Mouse (Mus musculus) neural tube, embryonic 12.5 days (tissue): ENCODE data around the gene Uggt2. TPM values are rescaled to one million over a fixed set of nuclear protein-coding genes. Genes with fewer than 3 reads are reported as not detected.
"Not testable (repeated sequence)": the region's sequence is repeated elsewhere in the genome, so short reads cannot be mapped to it uniquely, and the experiment has no call there.

Experiments
- ATAC-seq: fragments of 200-750 bp; cut with Nextera tagmentation; 2 replicates; pipeline ENCODE4 v1.8.0; 2017; ENCODE audit warnings: low read depth, mild to moderate bottlenecking, moderate TSS enrichment, moderate library complexity; ENCODE audit not compliant: low FRiP score
- H3K27ac ChIP-seq: fragments of 300-500 bp; sonication (generic); 2 replicates; pipeline ENCODE4 v1.5.1; 2016
- H3K27me3 ChIP-seq: fragments of 300-500 bp; sonication (generic); replicated peaks from 2 replicates; pipeline ENCODE4 v1.6.1; 2016; ENCODE audit warnings: mild to moderate bottlenecking
- H3K36me3 ChIP-seq: fragments of 300-500 bp; sonication (generic); 2 replicates; pipeline ENCODE4 v1.6.1; 2016; ENCODE audit warnings: mild to moderate bottlenecking
- H3K4me1 ChIP-seq: fragments of 300-500 bp; sonication (generic); 2 replicates; pipeline ENCODE4 v1.6.1; 2016
- H3K4me2 ChIP-seq: fragments of 300-500 bp; sonication (generic); replicated peaks from 2 replicates; pipeline ENCODE4 v1.6.1; 2016; ENCODE audit warnings: mild to moderate bottlenecking
- H3K4me3 ChIP-seq: fragments of 300-500 bp; sonication (generic); 2 replicates; pipeline ENCODE4 v1.5.1; 2016
- H3K9ac ChIP-seq: fragments of 300-500 bp; sonication (generic); 2 replicates; pipeline ENCODE4 v1.6.1; 2016; ENCODE audit warnings: mild to moderate bottlenecking
- H3K9me3 ChIP-seq: fragments of 300-500 bp; sonication (generic); 2 replicates; pipeline ENCODE4 v1.6.1; 2016; ENCODE audit warnings: mild to moderate bottlenecking
- WGBS: fragments of 180-500 bp; shearing (Covaris S2); methylation state at CpG from one replicate; pipeline ENCODE4 v1.1.7; 2016; 5-methylcytosine and 5-hydroxymethylcytosine counted together
- polyA plus RNA-seq: library from polyadenylated mRNA; unstranded; fragments of >200 nt; fragmentation: Nextera tagmentation; extraction: Ambion mirVana; gene quantifications from 2 replicates; pipeline ENCODE4 v1.2.1, GENCODE M21; 2016

Uggt2 gene
- polyA plus RNA-seq, 1 experiment from 2014 or later: 20.1 TPM

DNA sequence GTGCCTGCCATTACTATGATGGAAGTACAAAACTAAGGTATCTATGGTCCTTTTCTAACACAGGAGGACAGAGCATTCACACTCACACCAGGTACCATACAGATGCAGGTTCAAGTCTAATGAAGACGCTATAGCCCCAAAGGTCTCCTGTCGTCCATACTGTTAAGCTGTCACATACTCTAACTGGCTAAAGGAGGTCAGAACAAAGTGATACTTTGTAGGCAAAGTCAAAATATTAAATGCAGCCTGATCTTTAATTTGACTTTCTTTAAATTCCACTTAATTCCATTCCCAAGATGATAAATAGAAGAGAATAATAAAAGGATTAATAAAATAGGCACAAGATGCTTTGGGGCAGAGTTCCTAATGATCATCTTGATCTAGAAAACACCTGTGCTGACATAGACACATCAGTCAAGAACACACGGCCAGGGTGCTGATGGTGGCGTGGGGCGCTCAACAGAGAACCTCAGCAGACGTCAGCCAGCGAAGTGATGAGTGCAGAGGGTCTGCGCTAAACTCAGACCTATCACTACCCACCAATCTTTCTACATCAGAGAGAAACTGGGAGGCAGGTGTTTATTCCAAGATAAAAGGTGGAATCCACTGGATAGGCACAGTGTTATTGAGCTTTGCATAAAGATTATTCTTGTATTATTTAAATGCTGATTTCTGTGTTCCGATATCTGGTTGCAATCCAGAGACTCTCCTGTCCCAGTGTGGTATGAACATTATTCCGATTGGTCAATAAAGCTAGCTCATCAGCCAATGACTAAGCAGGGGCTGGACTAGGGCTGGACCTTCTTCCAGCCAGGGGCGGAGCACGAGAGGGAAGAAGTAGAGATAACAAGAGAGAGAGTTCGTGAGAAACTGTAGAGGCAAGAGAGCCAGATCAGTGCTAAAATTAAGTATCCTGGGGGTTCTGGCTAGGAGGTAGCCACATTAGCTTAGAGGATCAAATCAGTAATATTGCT, 111.4 kb downstream of the Uggt2 start:
- no peak overlapping the region for H3K9ac ChIP-seq
- H3K4me3 ChIP-seq: no peak overlapping the region
- peak; percentile 61; the same call in 1 of the 2 replicates for ATAC-seq
- peak overlapping the region; percentile 30; the same call in 1 of the 2 replicates for H3K4me2 ChIP-seq
- no peaks in the 10 kb centered on the region for H3K4me1 ChIP-seq
- peaks cover 16% of the 10 kb centered on the region for H3K36me3 ChIP-seq
- WGBS: 58% methylated on average over 13 of the region's 13 CpGs
- H3K27me3 ChIP-seq: no peaks in the 10 kb centered on the region
- no peaks in the 10 kb centered on the region for H3K9me3 ChIP-seq
- no peak overlapping the region for H3K27ac ChIP-seq

GRCm38 (mm10) chr14:118986653-118987522, 112.3 kb downstream of the Uggt2 start:
- Histone ChIP-seq H3K27ac (no peak overlapping the region), H3K27me3 (no peaks in the 10 kb centered on the region), H3K9ac (no peak overlapping the region), H3K4me1 (no peaks in the 10 kb centered on the region), H3K4me2 (no peak overlapping the region), H3K9me3 (no peaks in the 10 kb centered on the region), H3K4me3 (no peak overlapping the region), H3K36me3 (peaks cover 12% of the 10 kb centered on the region)
- 42% methylated on average over 16 of the region's 16 CpGs for WGBS
- ATAC-seq: peak; percentile 56; the same call in 1 of the 2 replicates

DNA sequence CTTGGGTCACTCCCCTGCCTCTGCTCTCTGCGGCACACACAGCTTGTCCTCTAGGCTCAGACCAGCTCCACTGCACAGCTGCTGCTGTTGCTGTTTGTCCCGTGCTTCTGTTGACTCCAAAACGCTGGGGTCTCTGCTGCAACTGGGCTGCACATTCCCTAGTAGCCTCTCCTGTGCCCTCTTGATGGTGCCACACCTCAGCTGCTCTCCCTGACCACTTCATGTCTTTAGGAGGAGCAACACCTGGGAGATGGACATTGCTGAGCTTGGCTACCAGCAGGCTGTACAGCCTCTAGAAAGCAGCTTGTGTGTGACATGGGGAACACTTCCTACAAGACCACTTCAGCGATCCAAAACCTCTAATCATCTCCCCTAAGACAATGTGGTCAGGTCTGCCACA, 115.1 kb downstream of the Uggt2 start:
- no peaks in the 10 kb centered on the region for H3K9me3 ChIP-seq
- H3K4me1 ChIP-seq: no peaks in the 10 kb centered on the region
- 83% methylated on average over 4 of the region's 4 CpGs for WGBS
- peaks cover 23% of the 10 kb centered on the region for H3K36me3 ChIP-seq
- no peak overlapping the region for H3K4me3 ChIP-seq
- no peak overlapping the region for H3K4me2 ChIP-seq
- ATAC-seq: no peak
- no peak overlapping the region for H3K27ac ChIP-seq
- no peak overlapping the region for H3K9ac ChIP-seq
- no peaks in the 10 kb centered on the region for H3K27me3 ChIP-seq

- Histone ChIP-seq H3K9me3 (no peaks in the 10 kb centered on the region), H3K9ac (no peak overlapping the region), H3K4me2 (no peak overlapping the region), H3K27ac (no peak overlapping the region), H3K4me3 (no peak overlapping the region), H3K4me1 (no peaks in the 10 kb centered on the region), H3K27me3 (no peaks in the 10 kb centered on the region), H3K36me3 (peaks cover 29% of the 10 kb centered on the region)
- ATAC-seq: no peak
These were observed 115.8 kb downstream of the Uggt2 start for GRCm38 (mm10) chr14:118983396-118983795.

GRCm38 (mm10) chr14:118982429-118983045, 116.7 kb downstream of the Uggt2 start:
- not testable (repeated sequence) for H3K4me2 ChIP-seq, H3K4me1 ChIP-seq, ATAC-seq, H3K27me3 ChIP-seq, H3K4me3 ChIP-seq, H3K9ac ChIP-seq, H3K27ac ChIP-seq, H3K9me3 ChIP-seq
- WGBS: 83% methylated on average over 9 of the region's 11 CpGs
- H3K36me3 ChIP-seq: peaks cover 37% of the 10 kb centered on the region

DNA sequence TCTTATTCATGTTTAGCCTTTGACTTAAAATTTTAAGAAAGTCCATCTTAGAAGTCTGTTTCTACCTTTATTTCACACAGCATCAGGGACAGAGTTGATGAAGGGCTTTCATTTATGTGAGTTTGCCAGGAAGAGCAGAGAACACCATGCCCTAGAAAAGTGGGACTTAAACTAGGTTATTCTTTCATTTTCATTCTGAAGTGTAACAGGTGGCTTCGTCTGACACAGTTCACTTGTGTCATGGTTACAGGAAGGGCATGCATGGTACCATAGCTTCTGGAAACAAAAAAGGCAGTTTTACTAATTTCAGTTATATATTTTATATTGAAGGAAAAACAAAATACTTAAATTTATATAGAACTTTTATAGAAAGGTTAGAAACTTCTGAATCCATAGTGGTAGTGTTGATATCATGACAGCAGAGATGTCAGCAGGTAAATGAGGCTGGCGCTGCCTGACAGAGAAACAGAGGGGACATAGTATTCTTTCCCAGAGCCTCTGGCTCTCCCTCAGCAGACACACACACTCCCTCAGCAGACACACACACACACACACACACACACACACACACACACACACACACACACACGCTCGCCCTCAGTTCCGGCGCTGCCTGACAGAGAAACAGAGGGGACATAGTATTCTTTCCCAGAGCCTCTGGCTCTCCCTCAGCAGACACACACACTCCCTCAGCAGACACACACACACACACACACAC, 117.4 kb downstream of the Uggt2 start:
- not testable (repeated sequence) for H3K27me3 ChIP-seq, H3K4me2 ChIP-seq, ATAC-seq, H3K4me3 ChIP-seq, H3K9me3 ChIP-seq, H3K4me1 ChIP-seq, H3K27ac ChIP-seq, H3K9ac ChIP-seq
- WGBS: 97% methylated on average over 6 of the region's 6 CpGs
- peaks cover 41% of the 10 kb centered on the region for H3K36me3 ChIP-seq

GRCm38 (mm10) chr14:118980890-118981289, 118.3 kb downstream of the Uggt2 start:
- no peak overlapping the region for H3K9ac ChIP-seq
- no peaks in the 10 kb centered on the region for H3K4me1 ChIP-seq
- no peak for ATAC-seq
- 89% methylated on average over 8 of the region's 8 CpGs for WGBS
- H3K4me3 ChIP-seq: no peak overlapping the region
- H3K9me3 ChIP-seq: no peaks in the 10 kb centered on the region
- H3K36me3 ChIP-seq: peaks cover 49% of the 10 kb centered on the region
- H3K4me2 ChIP-seq: no peak overlapping the region
- no peak overlapping the region for H3K27ac ChIP-seq
- H3K27me3 ChIP-seq: no peaks in the 10 kb centered on the region

GRCm38 (mm10) chr14:118980358-118980757, 118.9 kb downstream of the Uggt2 start:
- no peaks in the 10 kb centered on the region for H3K27me3 ChIP-seq
- no peaks in the 10 kb centered on the region for H3K4me1 ChIP-seq
- no peak overlapping the region for H3K4me2 ChIP-seq
- no peak overlapping the region for H3K27ac ChIP-seq
- H3K9me3 ChIP-seq: no peaks in the 10 kb centered on the region
- H3K9ac ChIP-seq: no peak overlapping the region
- 77% methylated on average over 5 of the region's 5 CpGs for WGBS
- H3K36me3 ChIP-seq: peaks cover 54% of the 10 kb centered on the region
- H3K4me3 ChIP-seq: no peak overlapping the region
- ATAC-seq: no peak

DNA sequence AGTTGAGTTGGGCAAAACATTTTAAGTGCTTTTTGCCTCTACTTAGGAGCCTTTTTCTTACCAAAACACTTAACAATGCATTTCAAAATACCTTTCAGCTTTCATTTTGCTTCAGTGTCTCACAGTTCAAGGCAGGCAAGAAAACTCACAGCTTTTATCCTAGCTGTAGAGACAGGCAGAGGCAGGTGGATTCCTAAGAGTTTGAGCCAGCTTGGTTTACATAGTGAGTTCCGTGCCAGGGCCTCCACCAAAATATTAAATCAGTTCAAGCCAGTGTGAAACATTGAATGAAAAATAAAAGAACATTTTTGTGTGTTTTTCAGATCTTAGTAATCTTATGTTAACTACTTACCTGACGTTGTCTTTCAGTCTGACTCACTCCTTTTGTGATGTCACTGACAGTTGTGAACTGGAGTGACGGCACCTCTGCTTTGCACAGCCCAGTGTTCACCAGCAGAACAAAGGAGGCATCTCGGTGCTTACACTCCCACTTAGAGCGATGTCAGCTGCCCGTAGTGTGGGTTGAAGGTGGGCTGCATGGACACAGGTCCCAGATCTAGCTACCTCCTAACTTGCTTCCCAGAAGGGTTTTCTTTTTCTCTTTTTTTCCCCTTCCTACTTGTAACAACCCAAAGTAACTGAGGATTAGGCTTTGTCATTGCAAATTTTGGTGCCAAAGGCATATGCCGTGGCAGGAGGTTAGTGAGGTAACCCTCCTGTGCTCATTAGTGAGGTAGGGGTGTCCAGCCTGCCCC, 119.5 kb downstream of the Uggt2 start:
- no peak for ATAC-seq
- no peak overlapping the region for H3K4me3 ChIP-seq
- H3K27me3 ChIP-seq: no peaks in the 10 kb centered on the region
- no peaks in the 10 kb centered on the region for H3K9me3 ChIP-seq
- 82% methylated on average over 7 of the region's 7 CpGs for WGBS
- peaks cover 53% of the 10 kb centered on the region for H3K36me3 ChIP-seq
- no peak overlapping the region for H3K9ac ChIP-seq
- H3K27ac ChIP-seq: no peak overlapping the region
- no peaks in the 10 kb centered on the region for H3K4me1 ChIP-seq
- no peak overlapping the region for H3K4me2 ChIP-seq

- WGBS: 71% methylated on average over 8 of the region's 8 CpGs
- no peak for ATAC-seq
- H3K9me3 ChIP-seq: no peaks in the 10 kb centered on the region
- H3K4me3 ChIP-seq: no peak overlapping the region
- no peak overlapping the region for H3K27ac ChIP-seq
- no peaks in the 10 kb centered on the region for H3K27me3 ChIP-seq
- peaks cover 49% of the 10 kb centered on the region; the same call in 1 of the 2 replicates for H3K36me3 ChIP-seq
- no peak overlapping the region for H3K4me2 ChIP-seq
- H3K9ac ChIP-seq: no peak overlapping the region
- no peaks in the 10 kb centered on the region for H3K4me1 ChIP-seq
These were observed 122.0 kb downstream of the Uggt2 start for GRCm38 (mm10) chr14:118977136-118977816.
